Mouse (Mus musculus): ENCODE data around the gene Mapkbp1. TPM values are rescaled to one million over a fixed set of nuclear protein-coding genes. Genes with fewer than 3 reads are reported as not detected.

Gene Mapkbp1
- total RNA-seq, 2 experiments from 2014 or later: 11.8 to 12.7 TPM

- DNase-seq: no peak
- intact Hi-C loops (cut with DNase I): no loop called here
Measured at GRCm38 (mm10) chr2:120048173-120048572, 75.7 kb downstream of the Mapkbp1 start.

- intact Hi-C loops (cut with DNase I): loop anchor here (1.0 to 2.0 kb wide), 2 partner anchors 17 to 120 kb away; no protein-coding TSS in a partner anchor
- peak; percentile 64 to 69 for DNase-seq
Measured at GRCm38 (mm10) chr2:120049632-120050274, 77.3 kb downstream of the Mapkbp1 start.

- no peak for DNase-seq
- intact Hi-C loops (cut with DNase I): loop anchor here (2.0 kb wide), 1 partner anchor 15 kb away; no protein-coding TSS in a partner anchor
Measured at GRCm38 (mm10) chr2:120051405-120051804, 78.9 kb downstream of the Mapkbp1 start.

GRCm38 (mm10) chr2:120054771-120055552 lies 82.5 kb downstream of the Mapkbp1 start:
- DNase-seq: peak; percentile 50 to 70

GRCm38 (mm10) chr2:120055923-120056322 lies 83.4 kb downstream of the Mapkbp1 start:
- no peak for DNase-seq
- intact Hi-C loops (cut with DNase I): no loop called here

More at GRCm38 (mm10) chr2:120054771-120055552, 82.5 kb downstream of the Mapkbp1 start:
- intact Hi-C loops (cut with DNase I): no loop called here

- intact Hi-C loops (cut with DNase I): no loop called here
- DNase-seq: no peak
Measured at GRCm38 (mm10) chr2:120058818-120059217, 86.3 kb downstream of the Mapkbp1 start.

- intact Hi-C loops (cut with DNase I): no loop called here
- DNase-seq: no peak
Measured at GRCm38 (mm10) chr2:120059466-120059865, 87.0 kb downstream of the Mapkbp1 start.

GRCm38 (mm10) chr2:120060190-120060589 lies 87.7 kb downstream of the Mapkbp1 start:
- DNase-seq: no peak
- intact Hi-C loops (cut with DNase I): no loop called here

- intact Hi-C loops (cut with DNase I): no loop called here
Measured at GRCm38 (mm10) chr2:120060651-120061050, 88.2 kb downstream of the Mapkbp1 start.

GRCm38 (mm10) chr2:120062248-120062647 lies 89.7 kb downstream of the Mapkbp1 start:
- DNase-seq: no peak
- intact Hi-C loops (cut with DNase I): no loop called here

More at GRCm38 (mm10) chr2:120060651-120061050, 88.2 kb downstream of the Mapkbp1 start:
- no peak for DNase-seq

GRCm38 (mm10) chr2:120064639-120065038 lies 92.1 kb downstream of the Mapkbp1 start:
- intact Hi-C loops (cut with DNase I): no loop called here
- no peak for DNase-seq

GRCm38 (mm10) chr2:120065243-120065642 lies 92.7 kb downstream of the Mapkbp1 start:
- intact Hi-C loops (cut with DNase I): no loop called here
- no peak for DNase-seq

GRCm38 (mm10) chr2:120066224-120066623 lies 93.7 kb downstream of the Mapkbp1 start:
- DNase-seq: peak; percentile 37 to 44

GRCm38 (mm10) chr2:120068555-120069465 lies 96.3 kb downstream of the Mapkbp1 start:
- intact Hi-C loops (cut with DNase I): no loop called here

More at GRCm38 (mm10) chr2:120066224-120066623, 93.7 kb downstream of the Mapkbp1 start:
- intact Hi-C loops (cut with DNase I): loop anchor here (2.0 kb wide), 1 partner anchor 15 kb away; no protein-coding TSS in a partner anchor

GRCm38 (mm10) chr2:120069466-120069990 lies 97.0 kb downstream of the Mapkbp1 start:
- intact Hi-C loops (cut with DNase I): no loop called here
- DNase-seq: no peak

More at GRCm38 (mm10) chr2:120068555-120069465, 96.3 kb downstream of the Mapkbp1 start:
- peak; percentile 45 to 59 for DNase-seq

GRCm38 (mm10) chr2:120074096-120074495 lies 101.6 kb downstream of the Mapkbp1 start:
- no peak for DNase-seq
- intact Hi-C loops (cut with DNase I): loop anchor here (2.0 kb wide), 2 partner anchors 101 to 189 kb away; partner anchors contain the start of gene Mapkbp1

- intact Hi-C loops (cut with DNase I): no loop called here
- peak; percentile 70 to 72 for DNase-seq
Measured at GRCm38 (mm10) chr2:120076076-120076705, 103.7 kb downstream of the Mapkbp1 start.
